Mouse (Mus musculus) MEL (cell line): ENCODE measurements around the gene Mrpl44. TPM values are rescaled to one million over a fixed set of nuclear protein-coding genes. Genes with fewer than 3 reads are reported as not detected.

Source experiments
- DNase-seq: peaks from one replicate; pipeline ENCODE4 v3.0.0; 2011; ENCODE audit warnings: low read depth, low spot score
- H3K27ac ChIP-seq: 2 replicates; pipeline ENCODE4 v1.5.1; 2012; ENCODE audit warnings: low read depth, mild to moderate bottlenecking, control low read depth, low read length, moderate library complexity; ENCODE audit not compliant: control insufficient read depth
- H3K27me3 ChIP-seq, 2 experiments: fragments of 150-350 bp in 1 of 2; sonication (generic) in 1 of 2; 2 replicates each; pipeline ENCODE4 v1.6.1; 2012; ENCODE audit warnings: low read length in 2 of 2, mild to moderate bottlenecking in 2 of 2, improper control_type of control experiment in 1 of 2, moderate library complexity in 1 of 2; ENCODE audit not compliant: insufficient read depth in 2 of 2, control insufficient read depth in 1 of 2
- H3K36me3 ChIP-seq, 2 experiments: 2 replicates each; pipeline ENCODE4 v1.6.1; 2012 to 2014; ENCODE audit warnings: low read length in 2 of 2, improper control_type of control experiment in 1 of 2, inconsistent platforms in 1 of 2, mild to moderate bottlenecking in 1 of 2; ENCODE audit not compliant: insufficient read depth in 2 of 2, control insufficient read depth in 1 of 2
- H3K4me1 ChIP-seq, 2 experiments: fragments of 150-350 bp in 1 of 2; sonication (generic) in 1 of 2; 2 replicates each; pipeline ENCODE4 v1.6.1; 2012; ENCODE audit warnings: low read length in 2 of 2, improper control_type of control experiment in 1 of 2, mild to moderate bottlenecking in 1 of 2; ENCODE audit not compliant: insufficient read depth in 2 of 2, control insufficient read depth in 1 of 2
- H3K4me3 ChIP-seq, 2 experiments: fragments of 150-350 bp in 1 of 2; sonication (generic) in 1 of 2; 2 replicates each; pipeline ENCODE4 v1.5.1; 2012; ENCODE audit warnings: low read depth in 2 of 2, low read length in 2 of 2, mild to moderate bottlenecking in 2 of 2, moderate library complexity in 2 of 2, control low read depth in 1 of 2, improper control_type of control experiment in 1 of 2; ENCODE audit not compliant: control insufficient read depth in 1 of 2, insufficient read depth in 1 of 2
- H3K79me2 ChIP-seq: 2 replicates; pipeline ENCODE4 v1.6.1; 2012; ENCODE audit warnings: mild to moderate bottlenecking, low read length, moderate library complexity; ENCODE audit not compliant: control insufficient read depth, poor library complexity, insufficient read depth
- H3K9ac ChIP-seq: 2 replicates; pipeline ENCODE4 v1.6.1; 2012; ENCODE audit warnings: low read depth, mild to moderate bottlenecking, control low read depth, low read length, moderate library complexity; ENCODE audit not compliant: control insufficient read depth, poor library complexity, severe bottlenecking
- H3K9me3 ChIP-seq: fragments of 150-350 bp; sonication (generic); replicated peaks from 2 replicates; pipeline ENCODE4 v1.6.1; 2012; ENCODE audit warnings: mild to moderate bottlenecking, low read length, improper control_type of control experiment, moderate library complexity; ENCODE audit not compliant: insufficient read depth
- CHD2 ChIP-seq: IDR thresholded peaks from 2 replicates; pipeline ENCODE4 v1.6.1; 2011; ENCODE audit warnings: low read length, improper control_type of control experiment
- E2F4 ChIP-seq: IDR thresholded peaks from 2 replicates; pipeline ENCODE4 v1.6.1; 2011; ENCODE audit warnings: low read depth, low read length, improper control_type of control experiment, borderline replicate concordance
- ELF1 ChIP-seq: IDR thresholded peaks from 2 replicates; pipeline ENCODE4 v1.6.1; 2014; ENCODE audit warnings: low read depth, mild to moderate bottlenecking, inconsistent platforms, low read length, improper control_type of control experiment, moderate library complexity
- GABPA ChIP-seq: IDR thresholded peaks from 2 replicates; pipeline ENCODE4 v1.6.1; 2012; ENCODE audit warnings: low read depth, mild to moderate bottlenecking, inconsistent platforms, low read length, improper control_type of control experiment, moderate library complexity
- HCFC1 ChIP-seq: IDR thresholded peaks from 2 replicates; pipeline ENCODE4 v1.6.1; 2012; ENCODE audit warnings: low read depth, mild to moderate bottlenecking, inconsistent platforms, low read length, improper control_type of control experiment, moderate library complexity
- JUND ChIP-seq: IDR thresholded peaks from 2 replicates; pipeline ENCODE4 v1.6.1; 2011; ENCODE audit warnings: low read depth, mild to moderate bottlenecking, improper control_type of control experiment, low read length
- KAT2A ChIP-seq: conservative IDR thresholded peaks from 2 replicates; pipeline ENCODE4 v1.6.1; 2012; ENCODE audit warnings: low read depth, low read length, improper control_type of control experiment, inconsistent platforms
- MAZ ChIP-seq: IDR thresholded peaks from 2 replicates; pipeline ENCODE4 v1.6.1; 2012; ENCODE audit warnings: low read depth, mild to moderate bottlenecking, inconsistent platforms, low read length, improper control_type of control experiment
- NRF1 ChIP-seq: IDR thresholded peaks from 2 replicates; pipeline ENCODE4 v1.6.1; 2014; ENCODE audit warnings: low read depth, mild to moderate bottlenecking, inconsistent platforms, low read length, improper control_type of control experiment, moderate library complexity; ENCODE audit not compliant: poor library complexity, insufficient read depth, severe bottlenecking
- RCOR1 ChIP-seq: IDR thresholded peaks from 2 replicates; pipeline ENCODE4 v1.6.1; 2012; ENCODE audit warnings: low read depth, mild to moderate bottlenecking, inconsistent platforms, low read length, improper control_type of control experiment
- SIN3A ChIP-seq: IDR thresholded peaks from 2 replicates; pipeline ENCODE4 v1.6.1; 2012; ENCODE audit warnings: low read length, improper control_type of control experiment, inconsistent platforms
- TAL1 ChIP-seq: IDR thresholded peaks from 2 replicates; pipeline ENCODE4 v1.6.1; 2012; ENCODE audit warnings: mild to moderate bottlenecking, inconsistent platforms, low read length, moderate library complexity, mixed read lengths
- TBP ChIP-seq: IDR thresholded peaks from 2 replicates; pipeline ENCODE4 v1.8.0; 2011; ENCODE audit warnings: low read depth, low read length, improper control_type of control experiment
- ZNF384 ChIP-seq: IDR thresholded peaks from 2 replicates; pipeline ENCODE4 v1.6.1; 2012; ENCODE audit warnings: low read depth, mild to moderate bottlenecking, inconsistent platforms, low read length, improper control_type of control experiment
- polyA plus RNA-seq, 2 experiments: library from polyadenylated mRNA; stranded (reverse) in 1 of 2; unstranded in 1 of 2; fragments of >175 nt in 1 of 2; fragments of >200 nt in 1 of 2; gene quantifications; 2 replicates each; pipeline versions ENCODE4 v1.2.1 to v1.2.4; 2012; ENCODE audit warnings: low replicate concordance in 2 of 2, low read depth in 1 of 2; ENCODE audit not compliant: insufficient read length in 2 of 2, insufficient read depth in 1 of 2, missing spikeins in 1 of 2
- total RNA-seq: library from RNA; depleted of rRNA; stranded (reverse); fragments of 300-350 nt; gene quantifications from 2 replicates; pipeline ENCODE4 v1.2.3, GENCODE M21; 2012; rRNA removed

Gene Mrpl44
- total and polyA plus RNA-seq, 3 experiments = 52.6 to 63.2 TPM; not detected in 1

DNA sequence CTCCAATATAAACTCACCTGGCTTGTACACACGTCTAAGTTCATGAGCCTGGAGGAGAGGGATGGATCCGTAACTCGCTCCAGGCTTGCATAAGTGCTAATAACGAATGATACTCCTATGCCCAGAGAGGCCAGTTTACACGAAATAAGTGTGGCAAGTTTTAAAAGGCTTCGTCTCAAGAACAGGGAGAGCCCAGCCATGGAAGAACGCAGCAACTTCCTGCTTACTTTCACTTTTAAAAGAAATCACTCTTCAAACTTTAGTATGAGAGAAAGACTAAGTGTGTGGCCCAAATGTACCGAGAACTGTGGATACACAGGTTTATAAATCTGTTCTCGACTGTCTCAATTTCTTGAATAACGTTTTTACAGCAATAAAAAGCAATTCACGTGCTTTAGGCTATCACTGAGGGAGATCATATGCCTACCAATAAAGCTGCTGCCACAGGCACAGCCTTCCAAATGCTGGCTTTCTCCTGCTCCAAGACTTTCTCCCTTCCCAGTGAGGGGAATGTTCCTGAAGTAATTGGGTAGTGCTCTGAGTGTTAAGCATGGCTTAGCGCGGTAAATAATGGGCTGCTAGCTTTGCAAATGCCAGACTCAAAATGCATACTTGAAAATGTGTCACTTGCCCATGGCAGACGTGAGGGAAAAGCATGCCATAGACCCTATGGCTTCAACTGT lies 48.3 kb downstream of the Mrpl44 start:
- peaks cover 0 to 7% of the 10 kb centered on the region in 2 experiments; a peak in 1 of 4 replicates for H3K4me1 ChIP-seq
- no peaks in the 10 kb centered on the region for H3K9me3 ChIP-seq
- H3K36me3 ChIP-seq = no peaks in the 10 kb centered on the region; a peak in 1 of 4 replicates
- no peaks in the 10 kb centered on the region for H3K27me3 ChIP-seq
- H3K79me2 ChIP-seq = no peaks in the 10 kb centered on the region
- no peak overlapping the region for H3K27ac ChIP-seq
- peak; percentile 17 for DNase-seq
- no peak for TF ChIP-seq MAZ
- TF ChIP-seq SIN3A = no peak
- TF ChIP-seq ELF1 = no peak
- no peak for TF ChIP-seq JUND
- no peak for TF ChIP-seq ZNF384
- no peak for TF ChIP-seq E2F4
- TF ChIP-seq RCOR1 = no peak
- no peak for TF ChIP-seq KAT2A
- TF ChIP-seq TBP = no peak
- TF ChIP-seq HCFC1 = no peak
- no peak for TF ChIP-seq GABPA
- no peak for TF ChIP-seq CHD2
- no peak for TF ChIP-seq TAL1
- no peak for TF ChIP-seq NRF1
- peak overlapping the region; percentile 51 to 85 for H3K4me3 ChIP-seq
- H3K9ac ChIP-seq = no peak overlapping the region

Other genes starting within 250 kb of the Mrpl44 start
- gene Ap1s3, start 104.0 kb upstream of the Mrpl44 start, total RNA-seq = 4.3 and 7.8 TPM in 2 replicates
- 10 to 100 TPM; 19.0 to 50.6 TPM for gene Ap1s3, start 104.0 kb upstream of the Mrpl44 start, polyA plus RNA-seq
- 17.6 TPM in 2 replicates for gene Wdfy1, start 125 bp downstream of the Mrpl44 start, total RNA-seq
- 10 to 100 TPM in 1 of 2 experiments, not detected in 1; 25.0 TPM for gene Wdfy1, start 125 bp downstream of the Mrpl44 start, polyA plus RNA-seq
- not detected in 2 replicates for gene Serpine2, start 85.2 kb downstream of the Mrpl44 start, total RNA-seq
- gene Serpine2, start 85.2 kb downstream of the Mrpl44 start, polyA plus RNA-seq = not detected